Mouse (Mus musculus) kidney, postnatal 4 days (tissue): ENCODE data around the gene Cebpe.

Experiments used
- DNase-seq, 2 experiments: peaks; one replicate each; pipeline ENCODE4 v3.0.0; 2021; ENCODE audit warnings: mixed read lengths in 2 of 2

Gene Cebpe

GRCm38 (mm10) chr14:54720654-54721350, 8.8 kb upstream of the Cebpe start:
- DNase-seq, result no peak

GRCm38 (mm10) chr14:54720041-54720440, 8.1 kb upstream of the Cebpe start:
- no peak for DNase-seq

GRCm38 (mm10) chr14:54715402-54715801, 3.4 kb upstream of the Cebpe start:
- DNase-seq, result no peak

- DNase-seq, result peak; percentile 33 to 53
These were observed 2.7 kb upstream of the Cebpe start for GRCm38 (mm10) chr14:54714617-54715081.

- peak; percentile 68 to 76 for DNase-seq
These were observed 2.1 kb upstream of the Cebpe start for GRCm38 (mm10) chr14:54714121-54714520.

GRCm38 (mm10) chr14:54712861-54713260, 887 bp upstream of the Cebpe start:
- DNase-seq, result peak; percentile 37 to 57

- no peak for DNase-seq
These were observed 2.9 kb downstream of the Cebpe start for GRCm38 (mm10) chr14:54709054-54709453.

GRCm38 (mm10) chr14:54706589-54707320, 5.2 kb downstream of the Cebpe start:
- DNase-seq, result peak in 1 of 2 experiments; percentile 39

GRCm38 (mm10) chr14:54705844-54706243, 6.1 kb downstream of the Cebpe start:
- no peak for DNase-seq

GRCm38 (mm10) chr14:54703207-54703606, 8.8 kb downstream of the Cebpe start:
- DNase-seq, result no peak

- DNase-seq, result peak; percentile 92
These were observed 10.7 kb downstream of the Cebpe start for GRCm38 (mm10) chr14:54701298-54701697.

- no peak for DNase-seq
These were observed 12.4 kb downstream of the Cebpe start for GRCm38 (mm10) chr14:54699586-54699985.

- no peak for DNase-seq
These were observed 13.2 kb downstream of the Cebpe start, which contains the start of gene Gm29776 for GRCm38 (mm10) chr14:54698733-54699132. Gene Gm29776, minus strand, starts transcription at chr14:54698833.

GRCm38 (mm10) chr14:54696752-54697151, 15.2 kb downstream of the Cebpe start:
- no peak for DNase-seq

GRCm38 (mm10) chr14:54695042-54695441, 16.9 kb downstream of the Cebpe start:
- no peak for DNase-seq

GRCm38 (mm10) chr14:54687251-54687650, 24.7 kb downstream of the Cebpe start:
- no peak for DNase-seq

- peak; percentile 100 for DNase-seq
These were observed 25.3 kb downstream of the Cebpe start, which contains the start of gene Acin1 for GRCm38 (mm10) chr14:54686522-54687143. Gene Acin1, minus strand, starts transcription at chr14:54686931.

GRCm38 (mm10) chr14:54686063-54686521, 25.9 kb downstream of the Cebpe start, which contains the start of gene 1700123O20Rik:
Gene 1700123O20Rik, plus strand, starts transcription at chr14:54686216.
- DNase-seq, result peak; percentile 81 to 90

GRCm38 (mm10) chr14:54685471-54685870, 26.5 kb downstream of the Cebpe start:
- DNase-seq, result no peak

- no peak for DNase-seq
These were observed 29.6 kb downstream of the Cebpe start for GRCm38 (mm10) chr14:54682396-54682795.

- DNase-seq, result no peak
These were observed 33.2 kb downstream of the Cebpe start for GRCm38 (mm10) chr14:54678657-54679304.

- no peak for DNase-seq
These were observed 35.7 kb downstream of the Cebpe start for GRCm38 (mm10) chr14:54676290-54676689.

- no peak for DNase-seq
These were observed 37.7 kb downstream of the Cebpe start for GRCm38 (mm10) chr14:54674317-54674716.
